Mouse (Mus musculus) kidney, embryonic 14.5 days (tissue): ENCODE results near the gene Kif19a. TPM values are rescaled to one million over a fixed set of nuclear protein-coding genes. Genes with fewer than 3 reads are reported as not detected.

ENCODE experiments used
- ATAC-seq: fragments of 200-750 bp; cut with Nextera tagmentation; 2 replicates; pipeline ENCODE4 v1.8.0; 2017; ENCODE audit warnings: moderate number of reproducible peaks, mild to moderate bottlenecking, moderate TSS enrichment, moderate library complexity; ENCODE audit not compliant: low FRiP score, low TSS enrichment
- H3K27ac ChIP-seq: fragments of 300-500 bp; sonication (generic); 2 replicates; pipeline ENCODE4 v1.5.1; 2014; ENCODE audit warnings: low read depth, mild to moderate bottlenecking, low read length, moderate library complexity, mixed read lengths
- H3K27me3 ChIP-seq: fragments of 300-500 bp; sonication (generic); 2 replicates; pipeline ENCODE4 v1.6.1; 2014; ENCODE audit warnings: mild to moderate bottlenecking, low read length; ENCODE audit not compliant: control insufficient read depth, insufficient read depth
- H3K36me3 ChIP-seq: fragments of 300-500 bp; sonication (generic); 2 replicates; pipeline ENCODE4 v1.6.1; 2014; ENCODE audit warnings: low read length, mixed read lengths; ENCODE audit not compliant: control insufficient read depth, insufficient read depth
- H3K4me1 ChIP-seq: fragments of 300-500 bp; sonication (generic); 2 replicates; pipeline ENCODE4 v1.6.1; 2014; ENCODE audit warnings: low read length, mixed read lengths; ENCODE audit not compliant: control insufficient read depth, insufficient read depth
- H3K4me2 ChIP-seq: fragments of 300-500 bp; sonication (generic); replicated peaks from 2 replicates; pipeline ENCODE4 v1.6.1; 2014; ENCODE audit warnings: low read depth, mild to moderate bottlenecking, low read length
- H3K4me3 ChIP-seq: fragments of 300-500 bp; sonication (generic); 2 replicates; pipeline ENCODE4 v1.5.1; 2014; ENCODE audit warnings: mild to moderate bottlenecking, low read length
- H3K9ac ChIP-seq: fragments of 300-500 bp; sonication (generic); 2 replicates; pipeline ENCODE4 v1.6.1; 2014; ENCODE audit warnings: low read depth, mild to moderate bottlenecking, low read length, moderate library complexity
- H3K9me3 ChIP-seq: fragments of 300-500 bp; sonication (generic); 2 replicates; pipeline ENCODE4 v1.6.1; 2016; ENCODE audit warnings: low read length; ENCODE audit not compliant: control insufficient read depth
- WGBS: fragments of 180-500 bp; shearing (Covaris S2); extraction: QIAGEN DNeasy Blood & Tissue Kit; methylation state at CpG from one replicate; pipeline ENCODE4 v1.1.7; 2014; 5-methylcytosine and 5-hydroxymethylcytosine counted together
- polyA plus RNA-seq: library from polyadenylated mRNA; unstranded; fragments of >200 nt; fragmentation: Nextera tagmentation; extraction: Ambion mirVana; gene quantifications from 2 replicates; pipeline ENCODE4 v1.2.1, GENCODE M21; 2014

Kif19a gene
- polyA plus RNA-seq, 1 experiment from 2014 or later = 0.14 TPM

GRCm38 (mm10) chr11:114747564-114748138, 17.5 kb upstream of the Kif19a start:
- Histone ChIP-seq H3K9me3 (no peaks in the 10 kb centered on the region), H3K4me3 (no peak overlapping the region), H3K27me3 (no peaks in the 10 kb centered on the region), H3K27ac (no peak overlapping the region), H3K9ac (no peak overlapping the region), H3K4me2 (no peak overlapping the region), H3K36me3 (no peaks in the 10 kb centered on the region), H3K4me1 (no peaks in the 10 kb centered on the region)
- ATAC-seq = no peak
- WGBS = 56% methylated on average over 12 of the region's 12 CpGs

GRCm38 (mm10) chr11:114769911-114770310, 4.7 kb downstream of the Kif19a start:
- Histone ChIP-seq H3K4me3 (no peak overlapping the region), H3K9me3 (no peaks in the 10 kb centered on the region), H3K36me3 (no peaks in the 10 kb centered on the region), H3K27ac (no peak overlapping the region), H3K4me2 (no peak overlapping the region), H3K9ac (no peak overlapping the region), H3K4me1 (no peaks in the 10 kb centered on the region), H3K27me3 (peaks cover 10% of the 10 kb centered on the region)
- WGBS = 64% methylated on average over 6 of the region's 6 CpGs
- no peak for ATAC-seq

- H3K4me1 ChIP-seq = no peaks in the 10 kb centered on the region
- no peak for ATAC-seq
- no peaks in the 10 kb centered on the region for H3K36me3 ChIP-seq
- no peak overlapping the region for H3K27ac ChIP-seq
- H3K27me3 ChIP-seq = no peaks in the 10 kb centered on the region; the same call in 1 of the 2 replicates
- WGBS = 75% methylated on average over 2 of the region's 2 CpGs
- no peak overlapping the region for H3K4me3 ChIP-seq
- H3K9ac ChIP-seq = no peak overlapping the region
- H3K4me2 ChIP-seq = no peak overlapping the region
- H3K9me3 ChIP-seq = no peaks in the 10 kb centered on the region
Observed at GRCm38 (mm10) chr11:114771896-114772295, 6.7 kb downstream of the Kif19a start.

- H3K9me3 ChIP-seq = no peaks in the 10 kb centered on the region
- no peak overlapping the region for H3K4me3 ChIP-seq
- no peak for ATAC-seq
- H3K27me3 ChIP-seq = peaks cover 6% of the 10 kb centered on the region; the same call in 1 of the 2 replicates
- no peaks in the 10 kb centered on the region for H3K4me1 ChIP-seq
- H3K27ac ChIP-seq = no peak overlapping the region
- H3K9ac ChIP-seq = no peak overlapping the region
- H3K4me2 ChIP-seq = no peak overlapping the region
- WGBS = 50% methylated on average over 9 of the region's 9 CpGs
- H3K36me3 ChIP-seq = no peaks in the 10 kb centered on the region
Observed at GRCm38 (mm10) chr11:114780076-114780475, 14.9 kb downstream of the Kif19a start.

- ATAC-seq = no peak
- H3K9me3 ChIP-seq = no peaks in the 10 kb centered on the region
- WGBS = 49% methylated on average over 10 of the region's 10 CpGs
- H3K9ac ChIP-seq = no peak overlapping the region
- H3K27ac ChIP-seq = no peak overlapping the region
- no peaks in the 10 kb centered on the region for H3K36me3 ChIP-seq
- H3K27me3 ChIP-seq = peaks cover 52% of the 10 kb centered on the region
- peaks cover 6% of the 10 kb centered on the region; the same call in 1 of the 2 replicates for H3K4me1 ChIP-seq
- H3K4me3 ChIP-seq = peak overlapping the region; percentile 32
- peak overlapping the region; percentile 49 for H3K4me2 ChIP-seq
Observed at GRCm38 (mm10) chr11:114785892-114786291, 20.7 kb downstream of the Kif19a start.

- peak overlapping the region; percentile 32 for H3K4me3 ChIP-seq
- H3K4me2 ChIP-seq = peak overlapping the region; percentile 49
- H3K27me3 ChIP-seq = peaks cover 56% of the 10 kb centered on the region
- ATAC-seq = no peak
- 2% methylated on average over 43 of the region's 43 CpGs for WGBS
- no peaks in the 10 kb centered on the region for H3K9me3 ChIP-seq
- peaks cover 7% of the 10 kb centered on the region for H3K4me1 ChIP-seq
- no peak overlapping the region for H3K27ac ChIP-seq
- peak overlapping the region; percentile 38; the same call in 1 of the 2 replicates for H3K9ac ChIP-seq
- H3K36me3 ChIP-seq = no peaks in the 10 kb centered on the region
Observed at GRCm38 (mm10) chr11:114786326-114786725, 21.1 kb downstream of the Kif19a start.

- H3K36me3 ChIP-seq = no peaks in the 10 kb centered on the region
- no peak for ATAC-seq
- no peaks in the 10 kb centered on the region for H3K9me3 ChIP-seq
- H3K27ac ChIP-seq = no peak overlapping the region
- H3K4me3 ChIP-seq = no peak overlapping the region
- H3K4me2 ChIP-seq = no peak overlapping the region
- WGBS = 84% methylated on average over 3 of the region's 3 CpGs
- H3K27me3 ChIP-seq = peaks cover 66% of the 10 kb centered on the region
- no peak overlapping the region for H3K9ac ChIP-seq
- peaks cover 19% of the 10 kb centered on the region for H3K4me1 ChIP-seq
Observed at GRCm38 (mm10) chr11:114787611-114788010, 22.4 kb downstream of the Kif19a start.

GRCm38 (mm10) chr11:114789061-114789714, 24.0 kb downstream of the Kif19a start:
- H3K27me3 ChIP-seq = peaks cover 80% of the 10 kb centered on the region
- no peaks in the 10 kb centered on the region for H3K36me3 ChIP-seq
- WGBS = 7% methylated on average over 30 of the region's 30 CpGs
- no peaks in the 10 kb centered on the region for H3K9me3 ChIP-seq
- no peak overlapping the region for H3K27ac ChIP-seq
- H3K4me2 ChIP-seq = peak overlapping the region; percentile 31
- ATAC-seq = peak; percentile 63
- H3K4me1 ChIP-seq = peaks cover 22% of the 10 kb centered on the region
- H3K4me3 ChIP-seq = peak overlapping the region; percentile 9; the same call in 1 of the 2 replicates
- H3K9ac ChIP-seq = no peak overlapping the region

GRCm38 (mm10) chr11:114789716-114790115, 24.5 kb downstream of the Kif19a start:
- ATAC-seq = no peak; the same call in 1 of the 2 replicates
- H3K9me3 ChIP-seq = no peaks in the 10 kb centered on the region
- no peak overlapping the region for H3K27ac ChIP-seq
- H3K4me2 ChIP-seq = no peak overlapping the region; the same call in 1 of the 2 replicates
- peaks cover 80% of the 10 kb centered on the region for H3K27me3 ChIP-seq
- H3K36me3 ChIP-seq = no peaks in the 10 kb centered on the region
- 36% methylated on average over 9 of the region's 9 CpGs for WGBS
- H3K4me3 ChIP-seq = no peak overlapping the region
- H3K9ac ChIP-seq = no peak overlapping the region
- peaks cover 23% of the 10 kb centered on the region for H3K4me1 ChIP-seq
